Mouse (Mus musculus): ENCODE measurements around the gene Alg14. TPM values are rescaled to one million over a fixed set of nuclear protein-coding genes. Genes with fewer than 3 reads are reported as not detected.
A peak's percentile ranks its signal among the peaks of the same experiment; 100 is the strongest.

Gene Alg14
- polyA plus RNA-seq, 1 experiment from 2014 or later = 32.4 TPM

DNA sequence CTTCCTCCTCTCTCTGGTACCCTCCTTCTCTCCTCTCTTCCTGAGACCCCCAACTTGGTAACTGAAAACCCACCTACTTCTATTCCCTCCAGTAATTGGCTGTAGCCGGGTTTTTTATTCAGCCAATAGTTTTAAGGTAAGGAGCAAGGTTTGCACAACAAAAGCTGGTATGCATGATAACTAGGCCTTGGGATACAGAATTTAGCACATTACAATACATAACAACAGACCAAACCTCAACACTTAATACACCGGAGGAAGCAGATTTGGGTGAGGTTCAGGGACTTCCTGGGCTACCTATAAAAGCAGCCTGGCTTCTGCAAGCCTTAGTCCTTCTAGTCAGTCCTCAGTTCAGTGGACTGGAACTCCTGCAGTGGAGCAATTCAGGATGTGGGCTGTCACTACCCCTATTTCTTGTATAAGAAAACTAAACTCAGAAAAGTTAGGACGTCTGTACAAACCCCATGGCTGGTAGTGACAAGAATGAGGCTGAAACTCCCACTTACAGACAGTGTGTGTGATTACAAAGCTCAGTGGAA is 96.0 kb downstream of the Alg14 start:
- H3K4me3 ChIP-seq (ENCODE audit: low read depth, low read length) = no peak overlapping the region
- peaks cover 11% of the 10 kb centered on the region for H3K4me1 ChIP-seq (ENCODE audit: control insufficient read depth, insufficient read depth, low read length)
- ATAC-seq (ENCODE audit: insufficient number of reproducible peaks, low FRiP score, low TSS enrichment, low read depth) = no peak
- H3K4me2 ChIP-seq (ENCODE audit: low read depth, severe bottlenecking) = no peak overlapping the region
- DNase-seq (ENCODE audit: low spot score) = no peak
- 75% methylated on average over 3 of the region's 3 CpGs for WGBS
- no peaks in the 10 kb centered on the region for H3K27me3 ChIP-seq (ENCODE audit: control insufficient read depth, insufficient read depth, low read length)
- H3K27ac ChIP-seq (replicated peaks; ENCODE audit: low read depth, low read length) = no peak overlapping the region
- H3K36me3 ChIP-seq (ENCODE audit: control insufficient read depth, insufficient read depth, low read length) = no peaks in the 10 kb centered on the region
- H3K9me3 ChIP-seq (ENCODE audit: control insufficient read depth, low read length) = no peaks in the 10 kb centered on the region
- no peak overlapping the region for H3K9ac ChIP-seq (ENCODE audit: low read length)

GRCm38 (mm10) chr3:121389366-121389765 is 97.8 kb downstream of the Alg14 start:
- ATAC-seq (ENCODE audit: insufficient number of reproducible peaks, low FRiP score, low TSS enrichment, low read depth) = no peak
- no peak for DNase-seq (ENCODE audit: low spot score)
- Histone ChIP-seq H3K27me3 (ENCODE audit: control insufficient read depth, insufficient read depth, low read length) (no peaks in the 10 kb centered on the region), H3K4me1 (ENCODE audit: control insufficient read depth, insufficient read depth, low read length) (peaks cover 11% of the 10 kb centered on the region), H3K36me3 (ENCODE audit: control insufficient read depth, insufficient read depth, low read length) (no peaks in the 10 kb centered on the region), H3K9ac (ENCODE audit: low read length) (no peak overlapping the region), H3K27ac (replicated peaks; ENCODE audit: low read depth, low read length) (no peak overlapping the region), H3K9me3 (ENCODE audit: control insufficient read depth, low read length) (no peaks in the 10 kb centered on the region), H3K4me2 (ENCODE audit: low read depth, severe bottlenecking) (no peak overlapping the region), H3K4me3 (ENCODE audit: low read depth, low read length) (no peak overlapping the region)
- 73% methylated on average over 8 of the region's 8 CpGs for WGBS

DNA sequence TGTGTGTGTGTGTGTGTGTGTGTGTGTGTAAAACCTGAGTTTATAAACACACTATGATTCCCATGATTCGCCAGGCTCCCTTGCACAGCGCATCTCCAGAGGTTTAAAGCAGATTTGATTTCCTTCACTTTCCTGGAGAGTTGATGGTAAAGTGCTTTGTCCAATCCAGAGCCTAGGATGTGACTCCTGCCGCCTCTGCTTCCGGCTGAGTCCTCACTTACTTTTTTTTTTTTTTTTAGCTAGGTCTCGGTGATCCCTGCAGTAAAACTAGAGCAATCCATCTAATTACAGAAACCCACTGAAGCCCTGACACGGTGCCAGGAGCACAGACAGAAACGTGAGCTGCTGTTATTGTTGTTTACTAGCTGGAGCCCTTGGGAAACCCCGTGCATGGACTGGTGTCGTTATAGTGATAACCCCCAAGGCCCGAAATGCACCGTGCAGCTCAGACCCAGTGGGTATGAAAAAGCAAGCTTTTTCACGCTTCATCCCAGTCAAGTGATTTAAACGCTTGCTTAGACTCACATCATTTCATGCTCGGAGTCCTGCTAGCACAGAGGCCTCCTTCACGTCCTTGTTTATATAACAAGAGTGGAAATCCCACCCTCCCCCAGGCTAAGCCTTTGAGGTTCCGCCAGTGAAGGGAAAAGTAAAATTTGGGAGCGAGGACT is 98.4 kb downstream of the Alg14 start:
- Histone ChIP-seq H3K4me3 (ENCODE audit: low read depth, low read length) (no peak overlapping the region), H3K9ac (ENCODE audit: low read length) (0 out of 2 replicates have a peak overlapping the region, but pooled peaks have one; percentile 17), H3K9me3 (ENCODE audit: control insufficient read depth, low read length) (no peaks in the 10 kb centered on the region), H3K4me2 (ENCODE audit: low read depth, severe bottlenecking) (peak overlapping the region; percentile 16; the same call in 1 of the 2 replicates), H3K4me1 (ENCODE audit: control insufficient read depth, insufficient read depth, low read length) (peaks cover 11% of the 10 kb centered on the region), H3K27ac (replicated peaks; ENCODE audit: low read depth, low read length) (0 out of 2 replicates have a peak overlapping the region, but pooled peaks have one; percentile 14), H3K27me3 (ENCODE audit: control insufficient read depth, insufficient read depth, low read length) (no peaks in the 10 kb centered on the region), H3K36me3 (ENCODE audit: control insufficient read depth, insufficient read depth, low read length) (no peaks in the 10 kb centered on the region)
- 0 out of 2 replicates have a peak, but pooled peaks have one; percentile 22 for ATAC-seq (ENCODE audit: insufficient number of reproducible peaks, low FRiP score, low TSS enrichment, low read depth)
- WGBS = 15% methylated on average over 17 of the region's 17 CpGs
- peak; percentile 68 for DNase-seq (ENCODE audit: low spot score)

- Histone ChIP-seq H3K27me3 (ENCODE audit: control insufficient read depth, insufficient read depth, low read length) (no peaks in the 10 kb centered on the region), H3K9me3 (ENCODE audit: control insufficient read depth, low read length) (no peaks in the 10 kb centered on the region), H3K36me3 (ENCODE audit: control insufficient read depth, insufficient read depth, low read length) (no peaks in the 10 kb centered on the region), H3K27ac (replicated peaks; ENCODE audit: low read depth, low read length) (0 out of 2 replicates have a peak overlapping the region, but pooled peaks have one; percentile 14), H3K4me2 (ENCODE audit: low read depth, severe bottlenecking) (0 out of 2 replicates have a peak overlapping the region, but pooled peaks have one; percentile 16), H3K9ac (ENCODE audit: low read length) (no peak overlapping the region), H3K4me1 (ENCODE audit: control insufficient read depth, insufficient read depth, low read length) (peaks cover 11% of the 10 kb centered on the region), H3K4me3 (ENCODE audit: low read depth, low read length) (no peak overlapping the region)
- ATAC-seq (ENCODE audit: insufficient number of reproducible peaks, low FRiP score, low TSS enrichment, low read depth) = peak; percentile 49; the same call in 1 of the 2 replicates
- WGBS = 35% methylated on average over 7 of the region's 7 CpGs
- DNase-seq (ENCODE audit: low spot score) = peak; percentile 39
These were observed 99.2 kb downstream of the Alg14 start for GRCm38 (mm10) chr3:121390724-121391123.

DNA sequence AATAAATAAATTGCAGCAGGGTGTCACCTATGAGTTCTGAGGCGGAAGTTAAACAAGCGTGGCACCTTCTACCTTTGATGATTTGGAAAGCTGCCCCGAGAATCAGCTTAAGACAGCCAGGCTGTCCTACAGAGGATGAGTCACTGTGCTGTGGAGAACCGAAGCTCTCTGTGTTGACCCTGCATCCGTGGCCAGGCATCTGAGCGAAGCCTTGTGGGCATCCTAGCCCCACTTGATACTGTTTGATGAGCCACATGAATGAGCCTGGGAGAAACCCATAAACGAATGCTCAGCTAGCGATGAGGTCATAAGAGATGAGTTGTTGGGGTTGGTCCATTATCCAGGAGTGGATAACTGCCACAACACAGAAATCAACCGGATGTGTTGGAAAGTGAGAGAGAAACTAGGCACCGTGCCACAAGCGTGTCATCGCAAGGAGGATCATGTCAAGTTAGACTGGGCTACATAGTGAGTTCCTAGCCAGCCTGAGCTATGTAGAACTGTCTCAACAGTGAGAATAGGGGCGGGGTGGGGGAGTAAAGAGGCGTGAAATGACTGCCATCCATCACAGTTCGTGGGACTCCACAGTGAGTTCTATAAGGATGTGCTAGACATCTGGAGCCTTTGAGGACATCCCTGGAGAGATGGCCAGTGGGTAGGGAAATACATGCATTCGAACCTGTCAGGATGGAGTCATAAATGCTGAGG is 104.2 kb downstream of the Alg14 start:
- Histone ChIP-seq H3K4me2 (ENCODE audit: low read depth, severe bottlenecking) (no peak overlapping the region), H3K9me3 (ENCODE audit: control insufficient read depth, low read length) (no peaks in the 10 kb centered on the region), H3K36me3 (ENCODE audit: control insufficient read depth, insufficient read depth, low read length) (no peaks in the 10 kb centered on the region), H3K27me3 (ENCODE audit: control insufficient read depth, insufficient read depth, low read length) (no peaks in the 10 kb centered on the region), H3K4me3 (ENCODE audit: low read depth, low read length) (no peak overlapping the region), H3K4me1 (ENCODE audit: control insufficient read depth, insufficient read depth, low read length) (peaks cover 3% of the 10 kb centered on the region; the same call in 1 of the 2 replicates), H3K27ac (replicated peaks; ENCODE audit: low read depth, low read length) (no peak overlapping the region), H3K9ac (ENCODE audit: low read length) (no peak overlapping the region)
- DNase-seq (ENCODE audit: low spot score) = no peak
- ATAC-seq (ENCODE audit: insufficient number of reproducible peaks, low FRiP score, low TSS enrichment, low read depth) = no peak
- WGBS = 77% methylated on average over 16 of the region's 16 CpGs

- Histone ChIP-seq H3K4me1 (ENCODE audit: control insufficient read depth, insufficient read depth, low read length) (no peaks in the 10 kb centered on the region), H3K4me2 (ENCODE audit: low read depth, severe bottlenecking) (no peak overlapping the region), H3K36me3 (ENCODE audit: control insufficient read depth, insufficient read depth, low read length) (no peaks in the 10 kb centered on the region), H3K9me3 (ENCODE audit: control insufficient read depth, low read length) (no peaks in the 10 kb centered on the region), H3K9ac (ENCODE audit: low read length) (no peak overlapping the region), H3K27me3 (ENCODE audit: control insufficient read depth, insufficient read depth, low read length) (no peaks in the 10 kb centered on the region), H3K27ac (replicated peaks; ENCODE audit: low read depth, low read length) (no peak overlapping the region), H3K4me3 (ENCODE audit: low read depth, low read length) (no peak overlapping the region)
- DNase-seq (ENCODE audit: low spot score) = no peak
- no peak for ATAC-seq (ENCODE audit: insufficient number of reproducible peaks, low FRiP score, low TSS enrichment, low read depth)
- 59% methylated on average over 7 of the region's 7 CpGs for WGBS
These were observed 105.0 kb downstream of the Alg14 start for GRCm38 (mm10) chr3:121396561-121396960.

DNA sequence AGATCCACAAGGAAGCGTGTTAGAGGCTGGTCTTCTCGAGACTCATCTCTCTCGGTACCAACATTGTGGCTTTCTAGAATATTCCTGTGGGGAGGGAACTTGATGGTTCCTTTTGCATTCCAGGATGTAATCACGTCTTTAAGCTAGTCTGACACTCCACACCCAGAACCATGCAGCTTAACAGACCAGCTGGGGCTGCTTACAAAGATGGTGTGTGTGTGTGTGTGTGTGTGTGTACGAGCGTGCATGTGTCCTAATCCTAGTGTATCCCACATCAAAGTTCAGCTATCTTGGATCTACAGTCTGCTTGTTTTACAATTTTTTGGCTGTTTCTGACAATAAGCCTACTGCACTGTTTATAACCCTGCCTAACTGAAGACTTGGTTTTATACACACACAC is 105.4 kb downstream of the Alg14 start:
- no peaks in the 10 kb centered on the region for H3K4me1 ChIP-seq (ENCODE audit: control insufficient read depth, insufficient read depth, low read length)
- H3K9ac ChIP-seq (ENCODE audit: low read length) = no peak overlapping the region
- H3K36me3 ChIP-seq (ENCODE audit: control insufficient read depth, insufficient read depth, low read length) = no peaks in the 10 kb centered on the region
- ATAC-seq (ENCODE audit: insufficient number of reproducible peaks, low FRiP score, low TSS enrichment, low read depth) (no peak), DNase-seq (ENCODE audit: low spot score) (no peak)
- H3K27me3 ChIP-seq (ENCODE audit: control insufficient read depth, insufficient read depth, low read length) = no peaks in the 10 kb centered on the region
- no peak overlapping the region for H3K27ac ChIP-seq (replicated peaks; ENCODE audit: low read depth, low read length)
- H3K9me3 ChIP-seq (ENCODE audit: control insufficient read depth, low read length) = no peaks in the 10 kb centered on the region
- no peak overlapping the region for H3K4me3 ChIP-seq (ENCODE audit: low read depth, low read length)
- H3K4me2 ChIP-seq (ENCODE audit: low read depth, severe bottlenecking) = no peak overlapping the region
- WGBS = 78% methylated on average over 6 of the region's 6 CpGs

DNA sequence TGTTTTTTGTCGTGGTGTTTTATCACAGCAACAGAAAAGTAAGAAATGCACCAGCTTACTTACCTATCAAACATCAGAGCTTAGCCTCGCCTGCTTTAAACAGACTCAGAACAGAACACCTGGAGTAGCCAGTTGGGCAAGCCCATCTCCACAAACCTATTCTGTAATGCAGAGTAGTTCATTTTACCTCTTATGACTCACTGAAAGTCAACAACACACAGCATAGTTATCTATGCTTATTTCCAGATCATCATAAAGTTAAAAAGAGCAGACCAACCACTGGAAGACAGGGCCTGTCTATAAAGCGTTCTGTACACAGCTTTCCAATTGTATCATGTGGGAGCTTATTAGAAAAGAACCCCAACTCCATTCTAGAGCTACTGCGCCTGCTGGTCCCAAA is 109.8 kb downstream of the Alg14 start:
- no peak overlapping the region for H3K9ac ChIP-seq (ENCODE audit: low read length)
- H3K4me1 ChIP-seq (ENCODE audit: control insufficient read depth, insufficient read depth, low read length) = 0 out of 2 replicates have a peak, but pooled peaks cover 2% of the 10 kb centered on the region
- no peaks in the 10 kb centered on the region for H3K9me3 ChIP-seq (ENCODE audit: control insufficient read depth, low read length)
- no peak overlapping the region for H3K27ac ChIP-seq (replicated peaks; ENCODE audit: low read depth, low read length)
- no peak overlapping the region for H3K4me2 ChIP-seq (ENCODE audit: low read depth, severe bottlenecking)
- H3K4me3 ChIP-seq (ENCODE audit: low read depth, low read length) = no peak overlapping the region
- no peaks in the 10 kb centered on the region for H3K36me3 ChIP-seq (ENCODE audit: control insufficient read depth, insufficient read depth, low read length)
- H3K27me3 ChIP-seq (ENCODE audit: control insufficient read depth, insufficient read depth, low read length) = no peaks in the 10 kb centered on the region
- ATAC-seq (ENCODE audit: insufficient number of reproducible peaks, low FRiP score, low TSS enrichment, low read depth) = no peak
- 84% methylated on average over 4 of the region's 4 CpGs for WGBS
- DNase-seq (ENCODE audit: low spot score) = no peak

All from limb, embryonic 11.5 days (tissue).